Mouse (Mus musculus): ENCODE results near the gene Fhl3.

- TF ChIP-seq CTCF (IDR thresholded peaks at IDR 0.05; ENCODE audit: low read depth, low read length), result no peak
- TF ChIP-seq POLR2A (IDR thresholded peaks at IDR 0.05; ENCODE audit: borderline replicate concordance, low read depth, low read length), result no peak
These were observed 35.9 kb upstream of the Fhl3 start for GRCm38 (mm10) chr4:124664604-124665003.
